Mouse (Mus musculus): ENCODE measurements around the gene Asb4.

GRCm38 (mm10) chr6:5379781-5380623 lies 3.2 kb upstream of the Asb4 start:
- TF ChIP-seq EP300 (IDR thresholded peaks at IDR 0.05) = no peak
- no peak for TF ChIP-seq CTCF (IDR thresholded peaks at IDR 0.05)

Data from lung, postnatal 0 days (tissue).